Mouse (Mus musculus): Measurements from ENCODE around the gene Espnl.

DNA sequence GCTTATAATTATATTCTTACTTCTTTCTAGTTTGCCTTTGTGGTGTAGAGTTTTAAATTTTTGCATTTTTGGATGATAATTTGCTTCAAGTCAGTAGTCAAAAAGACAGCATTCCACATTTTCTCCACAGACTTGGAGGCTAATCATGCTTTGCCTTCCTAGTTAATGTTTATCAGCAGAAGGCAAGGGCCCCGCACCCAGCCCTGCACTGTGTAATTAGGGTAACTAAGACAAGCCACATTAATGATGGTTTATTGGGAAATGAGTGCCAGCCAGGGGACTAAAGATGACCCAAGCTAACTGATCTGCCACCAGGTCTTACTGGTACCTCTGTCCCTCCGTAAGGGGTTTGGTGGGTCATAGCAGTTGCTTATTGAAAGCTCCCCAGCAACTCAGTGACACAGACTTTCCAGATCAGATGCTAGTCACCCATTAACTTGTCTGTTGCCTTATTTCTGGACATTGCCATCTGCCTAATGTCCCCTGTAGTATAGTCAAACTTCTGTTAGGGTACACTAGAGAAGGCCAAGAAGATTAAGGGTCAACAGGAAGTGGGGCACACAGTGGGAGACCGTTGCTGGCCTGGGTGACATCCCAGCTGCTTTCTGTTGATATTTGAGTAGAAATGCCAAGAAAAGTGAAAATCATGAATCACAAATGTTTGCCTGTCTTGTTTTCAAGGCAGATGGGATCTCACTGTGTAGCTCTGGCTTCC, 20.5 kb upstream of the Espnl start:
- no peak for TF ChIP-seq CTCF (IDR thresholded peaks at IDR 0.05; ENCODE audit: extremely low read depth, insufficient read depth, insufficient read length, insufficient replicate concordance)
- no peak for TF ChIP-seq POLR2A (IDR thresholded peaks at IDR 0.05; ENCODE audit: low read depth, low read length)
